8 mouse cellular contexts compared by ENCODE assay signal in genomic region chr19:34921253-34921651, GRCm38 (mm10). TPM values are rescaled to one million over a fixed set of nuclear protein-coding genes. Genes with fewer than 3 reads are reported as not detected.
DNase-seq lines count a peak whose midpoint lies in the region; ATAC-seq lines count a peak whose summit lies in the region.

No protein-coding gene starts in this region.

- H3K4me1 ChIP-seq in hindbrain, embryonic 10.5 days (replicated peaks): peaks cover 3% of the 10 kb centered on the region; the same call in 1 of the 2 replicates

- no peaks in the 10 kb centered on the region for H3K27me3 ChIP-seq in hindbrain, embryonic 10.5 days (ENCODE audit: insufficient read depth, poor library complexity, severe bottlenecking)

- peaks cover 22% of the 10 kb centered on the region for H3K36me3 ChIP-seq in hindbrain, embryonic 10.5 days

- ATAC-seq in cerebellum, adult (ENCODE audit: insufficient number of reproducible peaks, low FRiP score, low TSS enrichment): no peak

- no peak overlapping the region for H3K27ac ChIP-seq in hindbrain, embryonic 10.5 days

- DNase-seq in cerebellum, adult 8-10 months: peak; percentile 7
- peak; percentile 11 for DNase-seq in thymus, postnatal 25 days
- no peak for DNase-seq in thymus, postnatal 0 days (ENCODE audit: low spot score)
- peak; percentile 20 for DNase-seq in hindbrain, embryonic 10.5 days (ENCODE audit: low spot score)
- DNase-seq in lung, postnatal 25 days (ENCODE audit: low spot score): peak; percentile 6
- DNase-seq in urinary bladder, postnatal 25 days (ENCODE audit: low spot score): no peak
- DNase-seq in ovary, postnatal 14 days (ENCODE audit: low spot score): no peak

- WGBS in hindbrain, embryonic 10.5 days: 20% methylated on average over 7 of the region's 7 CpGs

- H3K9me3 ChIP-seq in hindbrain, embryonic 10.5 days: no peaks in the 10 kb centered on the region

- peak overlapping the region; percentile 91 for H3K4me3 ChIP-seq in hindbrain, embryonic 10.5 days

RNA-seq across cellular contexts. Expression of gene Kif20b, which starts 0.9 kb away (rescaled TPM):
- 68.5 and 72.5 TPM in 2 replicates for polyA plus RNA-seq in thymus, postnatal 0 days (2015; fragmentation: Nextera tagmentation; extraction: Ambion mirVana)
- 41.6 and 82.6 TPM in 2 replicates for polyA plus RNA-seq in hindbrain, embryonic 10.5 days (2016; fragmentation: Nextera tagmentation; extraction: Ambion mirVana)

RNA-seq across cellular contexts. Expression of gene Pank1, which starts 42.0 kb away (rescaled TPM):
- polyA plus RNA-seq in thymus, postnatal 0 days (2015; fragmentation: Nextera tagmentation; extraction: Ambion mirVana): 2.5 and 3.0 TPM in 2 replicates
- 5.6 and 6.2 TPM in 2 replicates for polyA plus RNA-seq in hindbrain, embryonic 10.5 days (2016; fragmentation: Nextera tagmentation; extraction: Ambion mirVana)

Comparison
In these comparisons a context has a peak if more than half of its experiments do, and no peak if none do; other contexts are left out.
1. DNase-seq: peak in cerebellum, adult 8-10 months (single experiment), thymus, postnatal 25 days (single experiment), hindbrain, embryonic 10.5 days (single experiment) and lung, postnatal 25 days (single experiment); none in thymus, postnatal 0 days (single experiment), urinary bladder, postnatal 25 days (single experiment) and ovary, postnatal 14 days (single experiment).